Mouse (Mus musculus): Measurements from ENCODE around the gene Pam.

GRCm38 (mm10) chr1:97947100-97947499 lies 148.3 kb downstream of the Pam start:
- TF ChIP-seq GATA1 (IDR thresholded peaks at IDR 0.05; ENCODE audit: borderline replicate concordance, low read length) (no peak), FLI1 (IDR thresholded peaks at IDR 0.05; ENCODE audit: low read length) (no peak)

Data from megakaryocyte, embryonic 14.5 days (primary cell).